Mouse (Mus musculus) lung, postnatal 25 days (tissue): ENCODE measurements around the gene Rrn3.
"Not testable (repeated sequence)": the region's sequence is repeated elsewhere in the genome, so short reads cannot be mapped to it uniquely, and the experiment has no call there.

Experiments used
- DNase-seq: peaks from one replicate; pipeline ENCODE4 v3.0.0; 2022; ENCODE audit warnings: low spot score

Rrn3 gene

GRCm38 (mm10) chr16:13785932-13786331 is 5.4 kb downstream of the Rrn3 start:
- DNase-seq, result no peak

- not testable (repeated sequence) for DNase-seq
Observed at GRCm38 (mm10) chr16:13793441-13793840, 12.9 kb downstream of the Rrn3 start.

DNA sequence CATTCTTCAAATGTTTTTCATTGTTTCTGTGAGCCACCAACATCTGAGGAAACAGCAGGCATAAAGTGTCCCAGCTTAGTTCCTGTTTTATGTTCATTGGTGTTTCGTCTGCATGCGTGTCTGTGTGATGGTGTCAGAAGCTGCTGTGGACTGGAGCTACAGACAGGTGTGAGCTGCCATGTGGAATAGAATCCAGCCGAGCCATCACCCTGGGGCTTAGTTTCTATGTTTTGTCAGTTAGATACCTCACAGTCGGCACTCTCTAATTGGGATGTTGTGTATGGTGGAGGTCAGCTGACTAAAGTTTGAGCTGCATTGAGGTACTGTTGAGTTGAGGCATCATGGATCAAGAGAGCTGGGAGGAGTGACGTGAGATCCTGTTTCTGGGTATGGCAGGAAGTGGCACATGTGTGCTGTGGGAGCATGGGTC is 16.3 kb downstream of the Rrn3 start:
- no peak for DNase-seq

- DNase-seq, result no peak
Observed at GRCm38 (mm10) chr16:13801231-13801630, 20.7 kb downstream of the Rrn3 start.

DNA sequence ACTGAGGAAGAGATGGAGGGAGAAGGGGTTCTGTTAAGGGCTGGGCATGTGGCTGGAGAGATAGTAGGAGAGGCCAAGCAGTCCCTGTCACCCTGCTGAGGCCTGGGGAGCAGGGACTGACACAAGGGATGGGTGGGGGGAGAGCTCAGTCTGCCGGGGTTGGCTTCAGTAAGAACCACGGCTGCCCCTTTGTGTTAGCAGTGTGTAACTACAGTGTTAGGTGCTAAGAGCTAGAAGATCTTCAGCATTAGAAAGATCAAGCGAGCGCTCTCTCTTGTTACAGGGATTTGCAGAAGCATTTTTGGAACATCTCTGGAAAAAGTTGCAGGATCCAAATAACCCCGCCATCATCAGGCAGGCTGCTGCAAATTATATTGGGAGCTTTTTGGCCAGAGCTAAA is 24.2 kb downstream of the Rrn3 start:
- DNase-seq, result no peak

DNA sequence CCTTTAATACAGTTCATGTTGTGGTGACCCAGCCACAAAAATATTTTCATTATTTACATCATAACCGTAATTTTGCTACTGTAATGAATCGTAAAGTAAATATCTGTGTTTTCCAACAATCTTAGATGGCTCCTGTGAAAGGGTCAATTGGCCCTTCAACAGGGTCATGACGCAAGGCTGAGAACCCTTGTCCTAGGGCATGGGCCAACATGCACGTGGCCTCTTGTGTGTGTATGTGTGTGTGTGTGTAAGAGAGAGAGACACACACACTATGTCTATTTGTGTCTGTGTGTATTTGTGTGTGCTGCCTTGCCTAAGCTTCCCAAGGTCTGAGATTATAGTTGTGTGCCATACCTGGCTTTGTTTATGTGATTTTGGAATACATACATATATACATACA is 27.1 kb downstream of the Rrn3 start:
- peak; percentile 31 for DNase-seq

GRCm38 (mm10) chr16:13808410-13808809 is 27.9 kb downstream of the Rrn3 start:
- DNase-seq, result no peak

DNA sequence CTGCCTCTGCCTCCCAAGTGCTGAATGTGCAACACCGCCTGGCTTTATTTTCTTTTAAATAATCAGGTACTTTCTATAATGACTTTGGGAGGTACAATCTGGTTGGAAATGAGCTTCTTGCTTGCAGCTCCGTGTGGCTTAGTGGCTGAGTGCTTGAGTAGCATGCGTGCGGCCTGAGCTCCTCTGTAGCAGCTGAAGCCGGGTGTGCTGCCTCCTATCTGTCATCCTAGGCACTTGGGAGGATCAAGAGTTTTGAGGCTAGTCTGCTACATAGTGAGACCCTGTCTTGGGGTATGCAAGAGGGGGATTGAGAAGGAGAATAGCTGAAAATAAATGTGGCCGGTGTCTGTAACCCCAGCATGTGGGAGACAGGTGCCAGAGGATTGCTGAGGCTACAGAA is 31.6 kb downstream of the Rrn3 start:
- DNase-seq, result no peak

GRCm38 (mm10) chr16:13813200-13813599 is 32.7 kb downstream of the Rrn3 start:
- no peak for DNase-seq

DNA sequence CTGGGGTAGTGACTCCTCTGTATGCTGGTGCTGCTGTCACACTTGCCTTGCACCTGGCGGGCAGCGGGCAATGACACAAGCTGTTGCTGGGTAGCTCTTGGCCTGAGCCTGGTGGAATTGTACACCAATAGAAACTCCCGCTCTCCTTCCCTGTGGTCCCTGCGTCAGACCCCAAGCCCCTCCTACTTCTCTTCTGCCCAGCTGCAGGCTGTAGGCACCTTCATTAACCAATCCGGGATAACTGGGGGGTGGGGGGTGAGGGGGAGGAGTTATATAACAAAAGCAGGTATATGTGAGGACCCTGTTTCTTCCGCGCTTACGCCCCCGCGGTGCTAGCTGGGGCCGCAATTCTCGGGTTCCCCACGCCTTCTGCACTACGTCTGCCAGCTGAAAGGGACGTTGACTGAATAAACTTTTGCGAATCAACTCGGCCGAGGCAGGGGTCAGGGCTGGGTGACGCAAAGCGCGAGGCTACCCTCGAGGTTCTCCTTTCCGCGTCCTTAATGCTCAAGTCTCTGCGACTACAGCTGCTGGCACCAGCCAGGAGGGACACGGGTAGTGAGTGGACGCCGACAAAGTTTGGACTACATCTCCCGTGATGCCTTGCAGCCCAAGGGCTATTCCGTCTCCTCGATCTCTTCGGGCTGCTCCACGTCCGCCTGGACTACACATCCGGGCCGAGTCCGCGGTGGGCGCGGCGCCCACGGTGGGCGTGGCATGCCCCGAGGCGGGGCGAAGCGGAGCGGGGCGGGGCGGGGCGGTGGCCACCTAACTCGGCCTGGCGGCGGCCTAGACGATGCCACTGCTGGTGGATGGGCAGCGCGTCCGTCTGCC is 38.3 kb downstream of the Rrn3 start, which contains the start of gene Ntan1:
Gene Ntan1 (plus strand): TSS at position 286 of the 834 bp plus-strand sequence.
- peak; percentile 97 for DNase-seq

DNA sequence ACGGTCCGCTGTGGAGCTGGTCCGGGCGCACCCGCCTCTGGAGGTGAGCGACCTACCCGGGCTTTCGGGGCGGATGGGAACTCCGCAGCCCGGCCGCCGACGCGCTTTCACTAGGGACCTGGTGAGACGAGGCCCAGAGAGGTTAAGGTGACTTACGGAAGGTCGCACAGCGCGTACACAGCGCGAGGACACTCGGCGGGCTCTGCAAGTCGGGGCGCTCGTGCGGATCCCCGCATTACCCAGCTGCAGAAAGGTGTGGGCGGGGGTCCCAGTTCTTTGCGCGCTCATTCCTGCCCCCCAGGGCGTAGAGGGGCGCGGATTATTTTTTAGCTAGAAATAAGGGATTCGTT is 38.9 kb downstream of the Rrn3 start:
- no peak for DNase-seq

GRCm38 (mm10) chr16:13819806-13820500 is 39.4 kb downstream of the Rrn3 start:
- no peak for DNase-seq

- no peak for DNase-seq
Observed at GRCm38 (mm10) chr16:13820771-13821170, 40.3 kb downstream of the Rrn3 start.

DNA sequence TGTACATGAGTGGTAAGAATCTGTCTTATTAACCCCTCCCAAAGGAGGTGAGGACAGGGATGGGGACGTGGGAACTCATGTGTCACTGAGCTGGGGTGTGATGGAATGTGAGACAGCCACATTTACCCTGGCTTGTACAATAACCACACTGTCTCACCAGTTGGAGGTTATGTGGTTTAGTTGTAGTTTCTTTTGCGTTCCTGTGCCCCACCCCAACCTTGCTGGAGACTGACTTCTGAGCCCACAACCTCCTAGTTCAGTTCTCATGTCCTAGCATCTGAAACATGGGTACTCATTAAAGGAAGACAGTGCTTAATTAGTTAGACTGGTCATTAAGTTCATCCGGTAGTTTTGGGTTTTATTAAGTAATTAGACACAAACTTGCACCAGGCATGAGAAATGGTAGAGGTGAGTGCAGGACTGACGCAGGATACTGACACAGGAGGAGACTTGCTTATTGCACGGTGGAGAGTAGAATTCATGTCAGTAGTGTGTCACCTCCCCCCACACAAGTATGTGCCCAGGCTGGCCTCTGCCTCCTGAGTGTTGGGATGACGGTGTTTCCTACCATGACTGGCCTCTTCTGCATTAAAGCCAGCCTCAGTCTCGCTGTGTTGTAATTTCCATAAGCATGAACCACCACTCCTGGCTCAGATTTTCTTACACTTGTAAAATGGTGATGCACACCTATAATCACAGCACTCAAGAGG is 45.4 kb downstream of the Rrn3 start:
- DNase-seq, result no peak

- DNase-seq, result no peak
Observed at GRCm38 (mm10) chr16:13826511-13826910, 46.0 kb downstream of the Rrn3 start.

DNA sequence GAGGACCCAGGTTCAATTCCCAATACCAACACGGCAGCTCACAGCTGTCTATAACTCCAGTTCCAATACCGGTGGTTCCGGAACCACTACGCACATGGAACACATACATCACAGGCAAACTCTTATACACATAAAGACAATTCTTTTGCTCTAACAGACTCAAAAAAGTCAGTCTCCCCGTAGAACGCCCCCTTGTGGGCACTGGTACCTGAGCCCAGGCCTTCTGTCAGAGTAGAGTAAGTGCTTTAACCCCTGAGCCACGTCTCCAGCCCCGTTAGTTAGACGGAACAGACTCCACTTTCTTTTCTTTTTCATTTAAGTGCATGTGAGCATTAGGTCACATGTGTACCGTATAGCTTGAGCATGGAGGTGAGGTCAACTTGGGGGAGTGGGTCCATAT is 49.9 kb downstream of the Rrn3 start:
- DNase-seq, result no peak

GRCm38 (mm10) chr16:13831606-13832005 is 51.1 kb downstream of the Rrn3 start:
- no peak for DNase-seq

DNA sequence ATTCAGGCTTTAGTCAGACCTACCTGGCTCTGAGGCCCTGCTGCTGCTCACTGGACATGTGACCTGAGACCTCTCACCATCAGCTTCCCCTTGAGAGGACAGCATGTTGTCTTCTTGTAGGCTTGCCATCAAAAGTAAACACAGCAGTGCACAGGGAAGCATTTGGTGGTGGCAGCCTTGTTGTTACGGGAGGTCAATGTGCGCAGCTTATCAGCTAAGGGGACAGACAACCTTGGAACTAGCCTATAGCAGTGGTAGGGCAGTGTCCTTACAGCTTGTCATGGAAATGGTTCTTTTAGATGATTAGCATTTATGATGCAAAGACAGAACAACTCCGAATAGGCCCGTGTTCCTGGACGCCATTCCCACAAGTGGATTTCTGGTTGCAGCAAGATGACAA is 53.9 kb downstream of the Rrn3 start:
- no peak for DNase-seq

DNA sequence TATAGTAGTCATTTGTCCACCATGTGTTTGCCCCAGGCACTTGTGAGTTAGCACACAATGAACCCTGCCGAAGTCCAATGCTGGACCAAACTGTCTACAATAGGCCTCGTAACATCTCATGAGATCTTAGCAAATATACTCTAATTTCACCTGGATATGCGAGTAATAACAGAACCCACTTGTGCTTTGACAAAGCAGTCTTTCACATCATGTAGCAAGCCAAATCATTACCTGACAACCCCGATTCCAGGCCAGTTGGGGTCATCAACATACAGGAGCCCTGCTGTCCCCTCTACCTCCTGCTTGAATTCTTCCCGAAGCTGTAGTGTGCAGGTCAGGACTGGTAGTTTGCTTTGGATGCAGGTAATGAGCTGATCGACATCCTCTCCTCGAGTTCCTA is 59.5 kb downstream of the Rrn3 start:
- no peak for DNase-seq

- no peak for DNase-seq
Observed at GRCm38 (mm10) chr16:13840956-13841355, 60.4 kb downstream of the Rrn3 start.

GRCm38 (mm10) chr16:13845031-13845430 is 64.5 kb downstream of the Rrn3 start:
- DNase-seq, result no peak

- DNase-seq, result no peak
Observed at GRCm38 (mm10) chr16:13846675-13847074, 66.2 kb downstream of the Rrn3 start.

- no peak for DNase-seq
Observed at GRCm38 (mm10) chr16:13848310-13848709, 67.8 kb downstream of the Rrn3 start.
